Mouse (Mus musculus): ENCODE results near the gene Erg28. TPM values are rescaled to one million over a fixed set of nuclear protein-coding genes. Genes with fewer than 3 reads are reported as not detected.

The Erg28 gene
- polyA plus RNA-seq (2012; ENCODE audit: low replicate concordance) = 1.2 and 5.1 TPM in 2 replicates

DNA sequence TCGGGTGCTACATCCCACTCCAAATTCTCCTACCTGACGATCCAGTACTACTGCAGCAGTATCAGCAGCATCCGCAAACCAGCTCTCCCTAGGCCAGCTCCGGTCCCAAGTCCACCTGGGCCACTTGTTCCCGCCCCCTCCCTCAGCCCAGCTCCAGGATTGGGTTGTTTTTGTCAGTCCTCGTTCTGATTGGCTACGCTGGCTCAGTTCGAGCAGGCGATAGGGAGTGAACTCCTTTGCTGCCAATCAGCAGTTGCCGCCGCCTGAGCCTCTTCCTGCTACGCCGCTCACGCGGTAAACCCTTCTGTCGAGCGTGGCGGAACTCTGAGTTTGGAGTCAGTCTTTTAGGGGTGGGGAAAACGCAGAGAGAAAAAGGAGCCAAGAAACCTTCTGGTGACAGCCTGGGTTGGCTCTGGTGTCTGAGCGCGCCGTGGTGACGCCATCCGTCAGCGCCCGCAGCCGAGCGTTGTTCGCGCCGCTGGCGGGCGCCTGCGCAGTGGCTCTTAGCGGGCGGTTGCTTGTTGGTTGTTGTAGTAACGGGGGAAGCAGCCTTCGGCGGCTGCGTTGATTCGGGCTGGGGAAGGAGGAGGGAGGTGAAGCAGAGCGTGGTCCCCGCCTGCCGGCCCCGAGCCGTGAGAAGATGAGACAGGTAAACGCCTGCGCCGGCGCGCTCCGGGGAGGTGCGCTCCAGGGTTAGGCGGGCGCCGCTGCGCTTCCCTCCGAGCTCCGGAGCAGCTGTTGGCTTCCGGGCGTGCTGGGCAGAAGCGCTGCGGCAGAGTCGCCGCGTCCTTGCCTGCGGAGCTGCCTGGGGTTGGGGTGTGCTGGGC is at the start of gene Erg28, which contains the start of gene Ttll5:
TSS of gene Erg28 (minus strand) at position 113 of the 827 bp plus-strand sequence.
TSS of gene Ttll5 (plus strand) at position 222 of the 827 bp plus-strand sequence.

Other genes starting within 250 kb of the Erg28 start
- gene Jdp2, start 225.5 kb downstream of the Erg28 start, polyA plus RNA-seq (2012; ENCODE audit: low replicate concordance) = 2.4 and 4.1 TPM in 2 replicates
- gene Batf, start 137.9 kb downstream of the Erg28 start, polyA plus RNA-seq (2012; ENCODE audit: low replicate concordance) = 5.9 and 11.5 TPM in 2 replicates
- 0.07 TPM in 1 of 2 replicates, not detected in the other for gene Flvcr2, start 78.0 kb downstream of the Erg28 start, polyA plus RNA-seq (2012; ENCODE audit: low replicate concordance)
- 2.8 and 10.2 TPM in 2 replicates for gene Ttll5, start 109 bp upstream of the Erg28 start, polyA plus RNA-seq (2012; ENCODE audit: low replicate concordance)